Mouse (Mus musculus) heart, embryonic 12.5 days (tissue): ENCODE results near the gene Agpat4. TPM values are rescaled to one million over a fixed set of nuclear protein-coding genes. Genes with fewer than 3 reads are reported as not detected.

Experiments
- ATAC-seq: fragments of 200-750 bp; cut with Nextera tagmentation; 2 replicates; pipeline ENCODE4 v1.8.0; 2017; ENCODE audit warnings: moderate TSS enrichment, moderate library complexity; ENCODE audit not compliant: insufficient number of reproducible peaks, low FRiP score
- H3K27ac ChIP-seq: fragments of 300-500 bp; sonication (generic); 2 replicates; pipeline ENCODE4 v1.5.1; 2016; ENCODE audit warnings: mild to moderate bottlenecking, moderate library complexity; ENCODE audit not compliant: poor library complexity, severe bottlenecking
- H3K27me3 ChIP-seq: fragments of 300-500 bp; sonication (generic); replicated peaks from 2 replicates; pipeline ENCODE4 v1.6.1; 2016; ENCODE audit warnings: mild to moderate bottlenecking, moderate library complexity
- H3K36me3 ChIP-seq: fragments of 300-500 bp; sonication (generic); 2 replicates; pipeline ENCODE4 v1.6.1; 2016; ENCODE audit warnings: mild to moderate bottlenecking, moderate library complexity
- H3K4me1 ChIP-seq: fragments of 300-500 bp; sonication (generic); replicated peaks from 2 replicates; pipeline ENCODE4 v1.6.1; 2016; ENCODE audit warnings: mild to moderate bottlenecking
- H3K4me2 ChIP-seq: fragments of 300-500 bp; sonication (generic); 2 replicates; pipeline ENCODE4 v1.6.1; 2016; ENCODE audit warnings: mild to moderate bottlenecking, moderate library complexity
- H3K4me3 ChIP-seq: fragments of 300-500 bp; sonication (generic); 2 replicates; pipeline ENCODE4 v1.5.1; 2016; ENCODE audit warnings: mild to moderate bottlenecking
- H3K9ac ChIP-seq: fragments of 300-500 bp; sonication (generic); 2 replicates; pipeline ENCODE4 v1.6.1; 2016; ENCODE audit warnings: mild to moderate bottlenecking, moderate library complexity
- H3K9me3 ChIP-seq: fragments of 300-500 bp; sonication (generic); replicated peaks from 2 replicates; pipeline ENCODE4 v1.6.1; 2016; ENCODE audit warnings: mild to moderate bottlenecking, moderate library complexity
- WGBS: fragments of 180-500 bp; shearing (Covaris S2); methylation state at CpG from one replicate; pipeline ENCODE4 v1.1.7; 2016; 5-methylcytosine and 5-hydroxymethylcytosine counted together
- polyA plus RNA-seq: library from polyadenylated mRNA; unstranded; fragments of >200 nt; fragmentation: Nextera tagmentation; extraction: Ambion mirVana; gene quantifications from 2 replicates; pipeline ENCODE4 v1.2.1, GENCODE M21; 2016

Gene Agpat4
- polyA plus RNA-seq, 1 experiment from 2014 or later = 21.1 TPM

DNA sequence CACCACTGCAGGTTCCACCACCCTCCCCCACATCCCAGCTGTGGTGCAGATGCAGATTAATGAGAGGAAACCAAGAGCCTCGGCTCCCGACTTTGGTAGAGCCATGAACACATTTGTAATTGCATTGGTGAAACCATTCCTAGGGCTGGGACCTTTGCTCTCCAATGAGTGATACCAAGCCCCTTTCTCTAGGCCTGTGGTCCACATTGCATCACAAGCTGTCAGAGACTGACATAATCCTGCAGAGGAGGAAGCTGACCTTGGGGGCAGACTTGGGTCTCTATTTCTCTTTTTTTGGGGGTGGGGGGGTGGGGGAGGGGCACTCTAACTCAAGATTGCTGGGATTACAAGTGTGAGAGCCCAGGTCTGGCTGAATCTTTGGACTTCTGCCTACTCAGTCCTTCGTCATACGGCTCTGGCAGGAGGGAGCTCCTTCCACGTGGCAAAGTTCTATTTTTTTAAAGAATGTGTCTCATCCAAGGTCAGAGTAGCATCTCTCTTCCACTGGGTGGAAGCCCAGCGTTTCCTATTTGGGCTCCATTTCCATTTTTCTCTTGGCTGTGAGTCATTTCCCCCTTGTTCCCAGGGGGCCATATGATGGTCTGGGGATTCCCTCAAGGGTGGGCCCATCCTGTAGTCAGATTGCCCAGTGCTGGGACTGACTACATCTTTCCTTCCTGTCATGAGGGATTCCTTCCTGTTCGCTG lies 52.4 kb downstream of the Agpat4 start:
- Histone ChIP-seq H3K36me3 (peaks cover 8% of the 10 kb centered on the region), H3K9me3 (no peaks in the 10 kb centered on the region), H3K4me3 (no peak overlapping the region), H3K27ac (peak overlapping the region; percentile 8; the same call in 1 of the 2 replicates), H3K9ac (no peak overlapping the region), H3K27me3 (no peaks in the 10 kb centered on the region), H3K4me1 (peaks cover 31% of the 10 kb centered on the region), H3K4me2 (no peak overlapping the region)
- ATAC-seq = peak; percentile 40; the same call in 1 of the 2 replicates
- 46% methylated on average over 7 of the region's 7 CpGs for WGBS

DNA sequence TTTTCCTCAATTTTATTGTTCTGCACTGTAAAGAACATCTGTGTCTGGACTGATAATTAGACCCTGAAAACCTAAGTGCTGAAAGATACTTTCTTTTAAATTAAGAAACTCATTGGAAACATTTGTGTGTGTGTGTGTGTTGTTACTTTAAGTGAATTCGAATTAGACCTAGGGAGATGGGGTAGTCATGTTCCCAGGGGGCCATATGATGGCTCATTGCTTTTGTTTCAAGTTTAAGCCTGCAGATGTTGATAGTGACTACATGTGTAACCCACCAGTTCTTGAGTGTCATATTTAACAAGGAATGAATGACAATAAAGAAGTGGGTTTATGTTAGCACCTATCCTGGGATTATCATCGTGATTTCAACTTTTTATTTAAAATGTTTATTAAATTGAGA lies 53.2 kb downstream of the Agpat4 start:
- H3K4me3 ChIP-seq = no peak overlapping the region
- H3K4me1 ChIP-seq = peaks cover 31% of the 10 kb centered on the region
- H3K27me3 ChIP-seq = no peaks in the 10 kb centered on the region
- ATAC-seq = no peak
- no peak overlapping the region for H3K4me2 ChIP-seq
- H3K36me3 ChIP-seq = peaks cover 8% of the 10 kb centered on the region
- H3K9me3 ChIP-seq = peaks cover 4% of the 10 kb centered on the region; the same call in 1 of the 2 replicates
- no peak overlapping the region for H3K9ac ChIP-seq
- no peak overlapping the region for H3K27ac ChIP-seq
- 81% methylated on average over 2 of the region's 2 CpGs for WGBS

DNA sequence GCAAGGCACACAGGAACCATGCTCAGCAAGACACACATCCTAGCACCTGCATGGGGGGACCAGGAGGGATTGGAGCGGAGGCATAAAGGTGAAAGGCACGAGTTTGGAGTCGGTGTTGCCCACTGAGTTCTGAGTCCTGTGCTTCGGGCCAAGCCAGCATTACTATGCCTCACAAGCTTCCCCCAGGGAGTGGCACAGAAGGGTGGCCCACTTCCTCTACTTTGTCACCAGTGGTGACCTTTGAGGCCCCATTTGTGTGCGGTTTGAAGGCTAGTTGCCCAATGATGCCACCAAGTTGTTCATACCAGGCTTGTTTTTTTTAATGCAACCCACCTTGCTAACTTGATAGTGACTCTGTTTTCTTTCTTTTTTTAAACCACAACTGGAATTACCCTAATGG lies 55.7 kb downstream of the Agpat4 start:
- 90% methylated on average over 5 of the region's 5 CpGs for WGBS
- peaks cover 10% of the 10 kb centered on the region for H3K9me3 ChIP-seq
- no peak overlapping the region for H3K4me2 ChIP-seq
- H3K9ac ChIP-seq = no peak overlapping the region
- H3K27ac ChIP-seq = no peak overlapping the region
- no peak for ATAC-seq
- no peaks in the 10 kb centered on the region for H3K27me3 ChIP-seq
- peaks cover 22% of the 10 kb centered on the region for H3K36me3 ChIP-seq
- H3K4me1 ChIP-seq = peaks cover 22% of the 10 kb centered on the region
- H3K4me3 ChIP-seq = no peak overlapping the region

DNA sequence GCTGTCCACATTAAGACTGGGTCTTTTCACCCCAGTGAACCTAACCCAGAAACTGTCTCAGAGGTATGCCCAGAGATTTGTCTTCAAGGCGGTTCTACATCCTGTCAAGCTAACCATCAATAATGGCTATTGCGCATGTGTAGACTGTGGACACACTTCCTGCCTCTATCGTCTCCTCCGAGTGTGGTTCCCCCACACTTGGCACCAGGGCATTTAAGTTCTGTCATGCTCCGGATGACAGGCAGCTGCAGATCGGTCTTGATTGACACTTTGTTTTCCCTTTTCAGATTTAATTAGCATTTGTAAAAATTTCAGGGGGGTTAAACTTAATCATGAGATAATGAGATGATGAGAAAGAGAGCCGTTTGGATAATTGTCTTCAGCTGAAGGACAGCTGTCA lies 56.4 kb downstream of the Agpat4 start:
- peaks cover 22% of the 10 kb centered on the region for H3K36me3 ChIP-seq
- no peak for ATAC-seq
- 87% methylated on average over 7 of the region's 7 CpGs for WGBS
- peaks cover 17% of the 10 kb centered on the region for H3K4me1 ChIP-seq
- no peak overlapping the region for H3K9ac ChIP-seq
- H3K27ac ChIP-seq = no peak overlapping the region
- peaks cover 10% of the 10 kb centered on the region for H3K9me3 ChIP-seq
- no peaks in the 10 kb centered on the region for H3K27me3 ChIP-seq
- H3K4me3 ChIP-seq = no peak overlapping the region
- no peak overlapping the region for H3K4me2 ChIP-seq

DNA sequence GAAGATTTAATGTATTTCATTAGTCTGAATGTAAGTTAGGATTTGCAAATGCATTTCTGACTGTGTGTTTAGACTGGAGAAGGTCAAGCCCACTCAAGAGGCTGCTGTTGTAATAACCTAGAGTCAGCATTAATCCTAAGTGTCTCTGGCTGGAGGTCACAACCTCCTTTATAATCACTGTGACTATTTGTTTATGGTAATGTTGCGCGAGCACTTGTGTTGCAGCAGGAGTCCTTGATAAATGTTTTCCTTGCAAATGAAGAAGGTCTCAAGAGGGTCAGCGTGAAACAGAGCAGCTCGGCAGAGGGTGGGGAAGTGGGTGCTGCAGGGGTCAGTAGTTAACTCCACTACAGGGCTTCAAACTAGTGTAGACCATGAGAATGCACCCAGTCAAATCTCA lies 57.1 kb downstream of the Agpat4 start:
- no peak overlapping the region for H3K4me3 ChIP-seq
- H3K4me2 ChIP-seq = no peak overlapping the region
- H3K27ac ChIP-seq = no peak overlapping the region
- no peaks in the 10 kb centered on the region for H3K27me3 ChIP-seq
- H3K9ac ChIP-seq = no peak overlapping the region
- H3K36me3 ChIP-seq = peaks cover 22% of the 10 kb centered on the region
- H3K9me3 ChIP-seq = peaks cover 10% of the 10 kb centered on the region
- peaks cover 12% of the 10 kb centered on the region for H3K4me1 ChIP-seq
- WGBS = 78% methylated on average over 4 of the region's 4 CpGs
- ATAC-seq = no peak

DNA sequence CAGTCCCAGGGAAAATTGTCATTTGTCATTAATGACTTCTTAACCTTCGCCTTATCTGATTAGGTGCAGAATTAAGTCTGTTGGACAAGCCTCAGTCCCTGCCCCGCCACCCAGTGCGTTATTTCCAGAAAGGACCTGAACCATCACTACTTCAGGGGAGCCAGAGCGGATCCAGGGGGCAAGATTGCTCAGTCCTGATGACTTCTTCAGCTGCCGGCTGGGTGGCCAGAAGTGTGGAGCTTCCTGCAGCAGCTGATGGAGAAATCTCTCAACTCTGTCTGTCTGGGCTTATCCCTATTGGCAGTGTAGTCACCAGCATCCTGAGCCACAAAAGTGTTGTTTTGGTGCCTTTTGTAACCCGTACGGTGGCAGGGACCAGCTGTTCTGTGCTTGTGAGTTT lies 60.8 kb downstream of the Agpat4 start:
- no peak for ATAC-seq
- Histone ChIP-seq H3K4me3 (no peak overlapping the region), H3K4me1 (peaks cover 8% of the 10 kb centered on the region), H3K27me3 (no peaks in the 10 kb centered on the region), H3K36me3 (peaks cover 18% of the 10 kb centered on the region), H3K27ac (no peak overlapping the region), H3K9ac (no peak overlapping the region), H3K4me2 (no peak overlapping the region), H3K9me3 (peaks cover 10% of the 10 kb centered on the region)
- WGBS = 82% methylated on average over 7 of the region's 7 CpGs

DNA sequence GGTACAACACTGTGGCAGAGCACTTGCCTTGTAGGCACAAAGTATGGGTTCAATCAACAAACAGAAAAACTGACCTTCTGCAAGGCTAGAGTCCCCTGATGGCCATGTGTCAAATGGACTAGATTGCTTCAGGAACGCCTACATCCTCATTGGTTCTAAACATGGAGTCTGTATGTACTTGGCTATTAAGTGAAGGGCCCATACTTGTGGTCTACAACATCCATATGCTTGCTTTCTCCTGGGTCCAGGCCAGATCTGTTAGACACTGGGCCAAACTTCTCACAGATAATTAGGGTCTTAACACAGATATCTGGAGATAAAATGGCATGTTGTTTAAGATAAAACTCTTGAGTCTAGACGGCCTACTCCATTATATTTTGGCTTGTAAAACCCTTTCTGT lies 61.3 kb downstream of the Agpat4 start:
- Histone ChIP-seq H3K9ac (no peak overlapping the region), H3K4me3 (no peak overlapping the region), H3K36me3 (peaks cover 15% of the 10 kb centered on the region), H3K4me1 (peaks cover 8% of the 10 kb centered on the region), H3K4me2 (no peak overlapping the region), H3K27me3 (no peaks in the 10 kb centered on the region), H3K27ac (no peak overlapping the region), H3K9me3 (peaks cover 10% of the 10 kb centered on the region)
- ATAC-seq = no peak
- WGBS = 77% methylated on average over 2 of the region's 2 CpGs

DNA sequence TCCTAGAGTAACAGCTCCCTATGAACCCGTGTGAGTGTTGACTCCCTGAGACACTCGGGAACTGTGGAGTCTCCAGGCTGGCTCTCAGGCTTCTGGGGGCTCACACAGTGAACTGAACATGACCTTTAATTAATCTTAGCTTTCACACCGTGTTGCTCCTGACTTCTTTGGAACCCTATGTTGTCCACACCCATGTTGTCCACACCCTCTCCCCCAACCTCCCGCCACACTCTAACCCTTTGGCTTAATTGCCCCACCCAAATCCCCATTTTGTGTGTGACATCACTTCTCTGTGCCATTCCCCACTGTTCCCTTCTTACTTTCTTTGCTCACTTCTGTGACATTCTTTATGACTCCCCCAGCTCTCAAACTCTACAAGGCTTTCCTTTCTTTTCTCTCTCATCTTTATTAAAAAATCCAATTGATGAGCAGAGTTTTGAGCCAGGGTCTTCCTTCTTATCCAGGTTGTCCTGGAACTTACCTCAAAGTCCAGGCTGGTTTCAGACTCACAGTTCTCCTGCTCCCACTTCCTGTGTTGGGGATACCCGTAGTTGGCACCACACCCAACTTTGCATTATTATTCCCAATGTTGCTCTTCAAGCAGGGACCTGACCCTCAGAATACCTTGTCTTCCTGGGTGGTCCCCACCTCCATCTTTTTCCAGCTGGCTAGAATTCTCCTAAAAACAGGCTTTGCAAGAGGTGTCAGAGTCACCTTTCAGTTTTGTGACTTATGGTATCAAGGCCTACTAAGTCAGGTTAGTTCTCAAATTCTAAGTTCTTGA lies 64.4 kb downstream of the Agpat4 start:
- no peak overlapping the region for H3K4me3 ChIP-seq
- H3K27me3 ChIP-seq = no peaks in the 10 kb centered on the region
- 64% methylated on average over 5 of the region's 5 CpGs for WGBS
- H3K27ac ChIP-seq = no peak overlapping the region
- H3K9ac ChIP-seq = no peak overlapping the region
- peak; percentile 56; the same call in 1 of the 2 replicates for ATAC-seq
- 0 out of 2 replicates have a peak, but pooled peaks cover 6% of the 10 kb centered on the region for H3K36me3 ChIP-seq
- no peaks in the 10 kb centered on the region for H3K9me3 ChIP-seq
- peaks cover 22% of the 10 kb centered on the region for H3K4me1 ChIP-seq
- H3K4me2 ChIP-seq = no peak overlapping the region

DNA sequence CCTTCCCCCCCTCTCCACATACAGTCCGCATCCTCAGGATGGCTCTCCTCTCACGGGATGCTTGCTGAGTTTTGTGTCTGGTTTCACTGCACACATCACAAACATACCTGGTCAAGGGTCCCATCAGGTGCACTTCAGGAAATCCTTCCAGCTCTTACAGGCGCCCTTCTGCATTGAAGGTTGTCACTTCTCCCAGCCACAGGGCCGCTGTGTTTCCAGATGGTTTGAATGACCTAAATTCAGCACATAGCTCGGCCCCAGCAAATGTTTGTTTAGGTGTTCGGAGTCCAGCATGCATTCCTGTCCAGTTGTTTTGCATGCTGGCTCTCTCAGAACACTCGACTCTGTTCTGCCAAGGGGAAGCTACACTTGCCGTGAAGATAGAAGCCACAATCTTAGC lies 65.8 kb downstream of the Agpat4 start:
- Histone ChIP-seq H3K4me1 (peaks cover 17% of the 10 kb centered on the region), H3K4me2 (no peak overlapping the region), H3K4me3 (no peak overlapping the region), H3K36me3 (no peaks in the 10 kb centered on the region), H3K9me3 (no peaks in the 10 kb centered on the region), H3K27me3 (no peaks in the 10 kb centered on the region), H3K27ac (no peak overlapping the region), H3K9ac (no peak overlapping the region)
- WGBS = 69% methylated on average over 8 of the region's 8 CpGs
- ATAC-seq = no peak

DNA sequence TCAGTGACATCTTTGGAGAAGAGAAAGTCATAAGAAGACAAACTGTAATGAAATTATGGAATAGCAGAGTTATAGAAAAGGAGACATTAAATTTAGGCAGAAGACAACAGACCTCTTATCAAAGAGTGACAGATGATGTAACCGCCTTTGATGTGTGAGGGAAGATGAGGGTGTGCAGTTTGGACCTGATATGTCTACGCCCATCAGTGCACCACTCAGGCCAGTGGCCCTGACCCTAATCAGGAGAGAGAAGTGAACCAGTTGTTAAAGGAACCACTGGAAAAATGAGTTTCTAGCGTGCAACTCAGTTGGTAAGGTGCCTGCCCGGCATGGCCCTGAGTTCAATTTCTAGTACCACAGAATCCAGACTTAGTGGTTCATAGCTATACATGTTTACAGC lies 67.4 kb downstream of the Agpat4 start:
- ATAC-seq = peak; percentile 92
- WGBS = 79% methylated on average over 4 of the region's 4 CpGs
- H3K27ac ChIP-seq = peak overlapping the region; percentile 51; the same call in 1 of the 2 replicates

DNA sequence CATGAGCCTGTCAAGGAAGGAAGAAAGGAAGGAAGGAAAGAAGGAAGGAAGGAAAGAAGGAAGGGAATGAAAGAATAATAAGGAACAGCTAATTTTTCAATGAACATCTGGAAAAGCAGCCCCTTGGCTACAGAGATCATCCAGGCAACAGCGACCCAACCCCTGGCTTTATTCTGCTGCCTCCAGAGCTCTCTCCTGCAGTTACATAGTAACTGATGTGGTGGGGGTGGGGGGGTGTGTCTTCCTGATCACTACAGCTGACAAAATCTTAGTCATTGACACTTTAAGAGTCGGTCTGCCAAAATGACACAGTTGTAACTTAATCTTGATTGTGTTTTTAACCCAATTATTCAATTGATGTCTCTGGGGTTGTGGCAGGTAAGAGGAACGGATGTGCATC lies 67.8 kb downstream of the Agpat4 start:
- peaks cover 17% of the 10 kb centered on the region for H3K4me1 ChIP-seq

More for the DNA sequence above, 67.4 kb downstream of the Agpat4 start:
- H3K4me2 ChIP-seq = no peak overlapping the region
- H3K9ac ChIP-seq = no peak overlapping the region
- no peaks in the 10 kb centered on the region for H3K27me3 ChIP-seq
- no peaks in the 10 kb centered on the region for H3K36me3 ChIP-seq
- H3K9me3 ChIP-seq = no peaks in the 10 kb centered on the region
- no peak overlapping the region for H3K4me3 ChIP-seq
- peaks cover 17% of the 10 kb centered on the region for H3K4me1 ChIP-seq

More for the DNA sequence above, 67.8 kb downstream of the Agpat4 start:
- Histone ChIP-seq H3K9ac (no peak overlapping the region), H3K27ac (peak overlapping the region; percentile 51; the same call in 1 of the 2 replicates), H3K36me3 (no peaks in the 10 kb centered on the region), H3K27me3 (no peaks in the 10 kb centered on the region), H3K4me3 (no peak overlapping the region), H3K9me3 (no peaks in the 10 kb centered on the region), H3K4me2 (no peak overlapping the region)
- ATAC-seq = no peak
- 68% methylated on average over 3 of the region's 3 CpGs for WGBS
